Mouse (Mus musculus) heart, embryonic 15.5 days (tissue): ENCODE results near the gene Megf11. TPM values are rescaled to one million over a fixed set of nuclear protein-coding genes. Genes with fewer than 3 reads are reported as not detected.

Experiments
- ATAC-seq: fragments of 200-750 bp; cut with Nextera tagmentation; replicated peaks from 2 replicates; pipeline ENCODE4 v1.8.0; 2017; ENCODE audit warnings: low read depth, moderate TSS enrichment; ENCODE audit not compliant: insufficient number of reproducible peaks, insufficient read depth, low FRiP score
- H3K27ac ChIP-seq: fragments of 300-500 bp; sonication (generic); 2 replicates; pipeline ENCODE4 v1.5.1; 2015; ENCODE audit warnings: mild to moderate bottlenecking, inconsistent platforms
- H3K27me3 ChIP-seq: fragments of 300-500 bp; sonication (generic); 2 replicates; pipeline ENCODE4 v1.6.1; 2015; ENCODE audit warnings: inconsistent platforms
- H3K36me3 ChIP-seq: fragments of 300-500 bp; sonication (generic); 2 replicates; pipeline ENCODE4 v1.6.1; 2015; ENCODE audit warnings: mild to moderate bottlenecking, inconsistent platforms
- H3K4me1 ChIP-seq: fragments of 300-500 bp; sonication (generic); replicated peaks from 2 replicates; pipeline ENCODE4 v1.6.1; 2015; ENCODE audit warnings: inconsistent platforms
- H3K4me2 ChIP-seq: fragments of 300-500 bp; sonication (generic); 2 replicates; pipeline ENCODE4 v1.6.1; 2015; ENCODE audit warnings: inconsistent platforms, mild to moderate bottlenecking, moderate library complexity
- H3K4me3 ChIP-seq: fragments of 300-500 bp; sonication (generic); 2 replicates; pipeline ENCODE4 v1.5.1; 2015; ENCODE audit warnings: mild to moderate bottlenecking, inconsistent platforms
- H3K9ac ChIP-seq: fragments of 300-500 bp; sonication (generic); 2 replicates; pipeline ENCODE4 v1.6.1; 2015; ENCODE audit warnings: mild to moderate bottlenecking, inconsistent platforms
- H3K9me3 ChIP-seq: fragments of 300-500 bp; sonication (generic); replicated peaks from 2 replicates; pipeline ENCODE4 v1.6.1; 2016; ENCODE audit warnings: inconsistent platforms
- WGBS: fragments of 180-500 bp; shearing (Covaris S2); methylation state at CpG from one replicate; pipeline ENCODE4 v1.1.7; 2015; ENCODE audit warnings: mixed read lengths; 5-methylcytosine and 5-hydroxymethylcytosine counted together
- polyA plus RNA-seq: library from polyadenylated mRNA; unstranded; fragments of >200 nt; fragmentation: Nextera tagmentation; extraction: Ambion mirVana; gene quantifications from 2 replicates; pipeline ENCODE4 v1.2.1, GENCODE M21; 2015

Gene Megf11
- polyA plus RNA-seq, 1 experiment from 2014 or later = 0.63 TPM

GRCm38 (mm10) chr9:64551307-64551706 is 165.9 kb downstream of the Megf11 start:
- Histone ChIP-seq H3K9ac (no peak overlapping the region), H3K36me3 (no peaks in the 10 kb centered on the region), H3K27ac (no peak overlapping the region), H3K9me3 (no peaks in the 10 kb centered on the region), H3K4me1 (no peaks in the 10 kb centered on the region), H3K27me3 (peaks cover 24% of the 10 kb centered on the region), H3K4me3 (no peak overlapping the region), H3K4me2 (no peak overlapping the region)
- no peak for ATAC-seq
- 80% methylated on average over 1 of the region's 1 CpGs for WGBS

GRCm38 (mm10) chr9:64552046-64552445 is 166.6 kb downstream of the Megf11 start:
- 62% methylated on average over 4 of the region's 4 CpGs for WGBS
- H3K36me3 ChIP-seq = no peaks in the 10 kb centered on the region

GRCm38 (mm10) chr9:64553441-64553840 is 168.0 kb downstream of the Megf11 start:
- no peaks in the 10 kb centered on the region for H3K36me3 ChIP-seq
- H3K9me3 ChIP-seq = no peaks in the 10 kb centered on the region
- WGBS = 62% methylated on average over 4 of the region's 4 CpGs
- peaks cover 23% of the 10 kb centered on the region for H3K27me3 ChIP-seq
- no peak overlapping the region for H3K4me2 ChIP-seq
- ATAC-seq = no peak
- H3K27ac ChIP-seq = no peak overlapping the region
- H3K9ac ChIP-seq = no peak overlapping the region
- no peaks in the 10 kb centered on the region for H3K4me1 ChIP-seq
- no peak overlapping the region for H3K4me3 ChIP-seq

More at GRCm38 (mm10) chr9:64552046-64552445, 166.6 kb downstream of the Megf11 start:
- H3K4me2 ChIP-seq = no peak overlapping the region
- H3K9ac ChIP-seq = no peak overlapping the region
- no peaks in the 10 kb centered on the region for H3K9me3 ChIP-seq
- H3K27ac ChIP-seq = no peak overlapping the region
- no peak for ATAC-seq
- peaks cover 23% of the 10 kb centered on the region for H3K27me3 ChIP-seq
- H3K4me3 ChIP-seq = no peak overlapping the region
- no peaks in the 10 kb centered on the region for H3K4me1 ChIP-seq

- ATAC-seq = no peak
- no peak overlapping the region for H3K4me2 ChIP-seq
- H3K9me3 ChIP-seq = no peaks in the 10 kb centered on the region
- H3K4me1 ChIP-seq = no peaks in the 10 kb centered on the region
- H3K9ac ChIP-seq = no peak overlapping the region
- H3K4me3 ChIP-seq = no peak overlapping the region
- no peaks in the 10 kb centered on the region for H3K36me3 ChIP-seq
- H3K27ac ChIP-seq = no peak overlapping the region
- H3K27me3 ChIP-seq = peaks cover 23% of the 10 kb centered on the region
- 66% methylated on average over 7 of the region's 7 CpGs for WGBS
Measured at GRCm38 (mm10) chr9:64555620-64556019, 170.2 kb downstream of the Megf11 start.

GRCm38 (mm10) chr9:64557110-64557745 is 171.8 kb downstream of the Megf11 start:
- H3K9me3 ChIP-seq = no peaks in the 10 kb centered on the region
- no peak overlapping the region for H3K4me3 ChIP-seq
- no peak for ATAC-seq
- H3K27ac ChIP-seq = no peak overlapping the region
- no peak overlapping the region for H3K4me2 ChIP-seq
- H3K4me1 ChIP-seq = no peaks in the 10 kb centered on the region
- H3K9ac ChIP-seq = no peak overlapping the region
- H3K27me3 ChIP-seq = peaks cover 23% of the 10 kb centered on the region
- H3K36me3 ChIP-seq = no peaks in the 10 kb centered on the region
- WGBS = 60% methylated on average over 11 of the region's 11 CpGs

- Histone ChIP-seq H3K4me1 (no peaks in the 10 kb centered on the region), H3K9ac (no peak overlapping the region), H3K9me3 (no peaks in the 10 kb centered on the region), H3K27me3 (peaks cover 23% of the 10 kb centered on the region), H3K4me2 (no peak overlapping the region), H3K36me3 (no peaks in the 10 kb centered on the region), H3K4me3 (no peak overlapping the region), H3K27ac (no peak overlapping the region)
- 90% methylated on average over 7 of the region's 7 CpGs for WGBS
- ATAC-seq = no peak
Measured at GRCm38 (mm10) chr9:64557846-64558530, 172.6 kb downstream of the Megf11 start.

- no peak for ATAC-seq
- no peaks in the 10 kb centered on the region; the same call in none of the 2 replicates for H3K27me3 ChIP-seq
- WGBS = 75% methylated on average over 5 of the region's 5 CpGs
Measured at GRCm38 (mm10) chr9:64564315-64564767, 178.9 kb downstream of the Megf11 start.

GRCm38 (mm10) chr9:64565915-64566314 is 180.5 kb downstream of the Megf11 start:
- Histone ChIP-seq H3K36me3 (no peaks in the 10 kb centered on the region), H3K4me1 (no peaks in the 10 kb centered on the region), H3K27me3 (no peaks in the 10 kb centered on the region; the same call in none of the 2 replicates), H3K27ac (no peak overlapping the region), H3K4me3 (no peak overlapping the region), H3K9ac (no peak overlapping the region), H3K9me3 (no peaks in the 10 kb centered on the region), H3K4me2 (no peak overlapping the region)
- ATAC-seq = no peak

More at GRCm38 (mm10) chr9:64564315-64564767, 178.9 kb downstream of the Megf11 start:
- Histone ChIP-seq H3K36me3 (no peaks in the 10 kb centered on the region), H3K4me1 (no peaks in the 10 kb centered on the region), H3K9ac (no peak overlapping the region), H3K27ac (no peak overlapping the region), H3K4me2 (no peak overlapping the region), H3K9me3 (no peaks in the 10 kb centered on the region), H3K4me3 (no peak overlapping the region)

- no peaks in the 10 kb centered on the region; the same call in none of the 2 replicates for H3K27me3 ChIP-seq
- 36% methylated on average over 2 of the region's 2 CpGs for WGBS
- H3K4me3 ChIP-seq = no peak overlapping the region
- no peaks in the 10 kb centered on the region for H3K9me3 ChIP-seq
- no peak for ATAC-seq
- H3K27ac ChIP-seq = no peak overlapping the region
- no peaks in the 10 kb centered on the region for H3K4me1 ChIP-seq
- no peaks in the 10 kb centered on the region for H3K36me3 ChIP-seq
- no peak overlapping the region for H3K4me2 ChIP-seq
- H3K9ac ChIP-seq = no peak overlapping the region
Measured at GRCm38 (mm10) chr9:64566376-64566775, 180.9 kb downstream of the Megf11 start.

- Histone ChIP-seq H3K4me3 (no peak overlapping the region), H3K27me3 (no peaks in the 10 kb centered on the region; the same call in none of the 2 replicates), H3K4me1 (peaks cover 7% of the 10 kb centered on the region), H3K9me3 (no peaks in the 10 kb centered on the region), H3K27ac (no peak overlapping the region), H3K9ac (no peak overlapping the region), H3K36me3 (no peaks in the 10 kb centered on the region), H3K4me2 (no peak overlapping the region)
- WGBS = 72% methylated on average over 5 of the region's 5 CpGs
- ATAC-seq = no peak
Measured at GRCm38 (mm10) chr9:64567482-64567881, 182.1 kb downstream of the Megf11 start.

- 64% methylated on average over 8 of the region's 8 CpGs for WGBS
- Histone ChIP-seq H3K4me2 (no peak overlapping the region), H3K9ac (no peak overlapping the region), H3K27me3 (no peaks in the 10 kb centered on the region; the same call in none of the 2 replicates), H3K4me1 (peaks cover 14% of the 10 kb centered on the region), H3K9me3 (no peaks in the 10 kb centered on the region), H3K36me3 (no peaks in the 10 kb centered on the region), H3K4me3 (no peak overlapping the region), H3K27ac (no peak overlapping the region)
- ATAC-seq = no peak
Measured at GRCm38 (mm10) chr9:64568467-64569260, 183.2 kb downstream of the Megf11 start.
